Mouse (Mus musculus) CH12.LX (cell line): ENCODE data around the gene Cbx1. TPM values are rescaled to one million over a fixed set of nuclear protein-coding genes. Genes with fewer than 3 reads are reported as not detected.
A peak's percentile ranks its signal among the peaks of the same experiment; 100 is the strongest.

Experiments
- DNase-seq: peaks from one replicate; pipeline ENCODE4 v3.0.0-alpha.2; 2013; ENCODE audit errors: extremely low read depth
- H3K27ac ChIP-seq: 2 replicates; pipeline ENCODE4 v1.5.1; 2012; ENCODE audit warnings: low read depth, mild to moderate bottlenecking, control low read depth, moderate library complexity; ENCODE audit not compliant: insufficient read depth
- H3K27me3 ChIP-seq: replicated peaks from 2 replicates; pipeline ENCODE3; 2012; ENCODE audit warnings: inconsistent platforms
- H3K36me3 ChIP-seq, 2 experiments: replicated peaks in 1 of 2; 2 replicates each; pipeline versions ENCODE3 to v1.6.1; 2012; ENCODE audit warnings: inconsistent platforms in 1 of 2, low read length in 1 of 2, mild to moderate bottlenecking in 1 of 2, mixed read lengths in 1 of 2, moderate library complexity in 1 of 2; ENCODE audit not compliant: control insufficient read depth in 1 of 2, insufficient read depth in 1 of 2
- H3K4me1 ChIP-seq, 2 experiments: 2 replicates each; pipeline ENCODE4 v1.6.1; 2012; ENCODE audit warnings: inconsistent platforms in 1 of 2, moderate library complexity in 1 of 2; ENCODE audit not compliant: insufficient read depth in 2 of 2, control insufficient read depth in 1 of 2
- H3K4me2 ChIP-seq: 2 replicates; pipeline ENCODE4 v1.6.1; 2012; ENCODE audit warnings: low read depth, mild to moderate bottlenecking, control low read depth; ENCODE audit not compliant: poor library complexity, insufficient read depth, severe bottlenecking
- H3K4me3 ChIP-seq, 3 experiments: fragments of 150-350 bp in 1 of 3; sonication (generic) in 1 of 3; replicated peaks in 1 of 3; 2 replicates each; pipeline versions ENCODE3 to v1.5.1; 2011 to 2012; ENCODE audit warnings: low read depth in 2 of 3, low read length in 2 of 3, mild to moderate bottlenecking in 2 of 3, moderate library complexity in 2 of 3, control low read depth in 1 of 3, improper control_type of control experiment in 1 of 3, inconsistent platforms in 1 of 3, mixed read lengths in 1 of 3; ENCODE audit not compliant: poor library complexity in 1 of 3
- H3K79me2 ChIP-seq: replicated peaks from 2 replicates; pipeline ENCODE4 v1.6.1; 2012; ENCODE audit warnings: mild to moderate bottlenecking, moderate library complexity; ENCODE audit not compliant: control insufficient read depth, poor library complexity, insufficient read depth, severe bottlenecking; ENCODE audit errors: extremely low read depth
- H3K9ac ChIP-seq: 2 replicates; pipeline ENCODE4 v1.6.1; 2012; ENCODE audit warnings: low read depth, mild to moderate bottlenecking, control low read depth, moderate library complexity; ENCODE audit not compliant: insufficient read depth
- H3K9me3 ChIP-seq: replicated peaks from 2 replicates; pipeline ENCODE3; 2012; ENCODE audit warnings: low read length, inconsistent platforms, mixed read lengths
- CHD1 ChIP-seq: IDR thresholded peaks from 2 replicates; pipeline ENCODE4 v1.6.1; 2012; ENCODE audit warnings: low read depth, low read length, improper control_type of control experiment, inconsistent platforms
- GABPA ChIP-seq: IDR thresholded peaks from 2 replicates; pipeline ENCODE4 v1.6.1; 2012; ENCODE audit warnings: low read depth, low read length, improper control_type of control experiment, inconsistent platforms; ENCODE audit not compliant: insufficient replicate concordance
- JUN ChIP-seq: IDR thresholded peaks from 2 replicates; pipeline ENCODE4 v1.6.1; 2011; ENCODE audit warnings: low read depth, mild to moderate bottlenecking, low read length, improper control_type of control experiment, moderate library complexity; ENCODE audit not compliant: insufficient read depth
- KAT2A ChIP-seq: IDR thresholded peaks from 2 replicates; pipeline ENCODE4 v1.6.1; 2012; ENCODE audit warnings: low read length, improper control_type of control experiment, inconsistent platforms; ENCODE audit not compliant: insufficient replicate concordance
- MEF2A ChIP-seq: IDR thresholded peaks from 2 replicates; pipeline ENCODE4 v1.6.1; 2014; ENCODE audit warnings: low read depth, mild to moderate bottlenecking, inconsistent platforms, low read length, improper control_type of control experiment, borderline replicate concordance
- MXI1 ChIP-seq: IDR thresholded peaks from 2 replicates; pipeline ENCODE4 v1.6.1; 2011; ENCODE audit warnings: mild to moderate bottlenecking, low read depth, low read length, improper control_type of control experiment
- PAX5 ChIP-seq: IDR thresholded peaks from 2 replicates; pipeline ENCODE4 v1.6.1; 2012; ENCODE audit warnings: low read length, inconsistent platforms, mixed read lengths
- POLR2AphosphoS2 ChIP-seq: IDR thresholded peaks from 2 replicates; pipeline ENCODE4 v1.6.1; 2011; ENCODE audit warnings: low read depth, low read length, improper control_type of control experiment
- RCOR1 ChIP-seq: conservative IDR thresholded peaks from 2 replicates; pipeline ENCODE4 v1.6.1; 2012; ENCODE audit warnings: low read depth, mild to moderate bottlenecking, inconsistent platforms, low read length, improper control_type of control experiment
- SIN3A ChIP-seq: IDR thresholded peaks from 2 replicates; pipeline ENCODE4 v1.6.1; 2012; ENCODE audit warnings: low read length, improper control_type of control experiment, inconsistent platforms
- ZNF384 ChIP-seq: IDR thresholded peaks from 2 replicates; pipeline ENCODE4 v1.6.1; 2012; ENCODE audit warnings: low read depth, low read length, improper control_type of control experiment, inconsistent platforms
- dilution Hi-C: fragments of 300-500 bp; cut with MboI; formaldehyde crosslinking; loops from 2 replicates; pipeline ENCODE4 v1.14.3; 2020; ENCODE audit warnings: low sequenced_read_pairs; ENCODE audit not compliant: extremely low pct_unique_long_range_greater_than_20kb, extremely low pct_ligation_motif_present
- in situ Hi-C: fragments of 300-500 bp; cut with MboI; formaldehyde crosslinking; loops from 3 replicates; pipeline ENCODE4 v1.14.3; 2019; ENCODE audit warnings: low sequenced_read_pairs, low pct_ligation_motif_present, low pct_unique_long_range_greater_than_20kb, mixed read lengths
- polyA plus RNA-seq: library from polyadenylated mRNA; unstranded; fragments of >175 nt; gene quantifications from 2 replicates; pipeline ENCODE4 v1.2.1, GENCODE M21; 2012; ENCODE audit warnings: low read depth; ENCODE audit not compliant: insufficient read length
- total RNA-seq, 2 experiments: library from RNA; depleted of rRNA; stranded (reverse); fragments of 300-350 nt in 1 of 2; fragments of >200 nt in 1 of 2; gene quantifications; 2 replicates each; pipeline ENCODE4 v1.2.3; 2012 to 2014

Cbx1 gene
- total and polyA plus RNA-seq, 3 experiments, result 115 to 223 (median 144) TPM

GRCm38 (mm10) chr11:96826481-96826880 is 37.6 kb downstream of the Cbx1 start:
- dilution Hi-C loops, result no loop called here
- in situ Hi-C loops, result no loop called here
- DNase-seq, result no peak
- Histone ChIP-seq H3K9me3 (no peaks in the 10 kb centered on the region), H3K27ac (peak overlapping the region; percentile 25; the same call in 1 of the 2 replicates), H3K9ac (peak overlapping the region; percentile 94), H3K79me2 (peaks cover 62% of the 10 kb centered on the region), H3K36me3 (peaks cover 23 to 39% of the 10 kb centered on the region in 2 experiments), H3K27me3 (no peaks in the 10 kb centered on the region), H3K4me1 (peaks cover 10 to 53% of the 10 kb centered on the region in 2 experiments), H3K4me2 (peak overlapping the region; percentile 91), H3K4me3 (peak overlapping the region; percentile 4 to 79 (median 53))
- TF ChIP-seq JUN, result no peak

DNA sequence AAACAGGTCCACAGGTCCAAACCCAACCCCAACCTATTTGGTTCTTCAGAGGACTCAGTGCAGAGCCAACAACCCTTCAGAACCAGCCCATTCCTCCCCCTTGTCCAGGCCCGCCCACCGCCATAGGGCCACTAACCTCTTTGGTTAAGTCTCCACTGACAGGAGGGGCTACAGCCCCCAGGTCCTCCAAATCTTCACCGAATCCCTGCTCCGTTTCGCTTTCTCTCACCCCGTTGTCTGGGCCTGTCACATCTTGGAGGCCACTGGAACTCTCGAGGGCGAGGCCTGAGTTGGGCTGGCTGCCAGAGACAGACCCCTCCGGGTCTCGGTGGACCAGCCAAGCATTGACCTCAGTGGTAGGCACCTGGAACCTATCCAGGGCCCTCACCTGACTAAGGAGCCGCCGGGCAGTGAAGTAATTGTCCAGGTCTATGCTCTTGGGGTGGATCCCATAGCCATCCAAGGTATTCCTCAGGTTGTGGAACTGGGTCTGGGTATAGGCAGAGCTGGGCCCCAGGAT is 38.2 kb downstream of the Cbx1 start:
- peaks cover 12 to 54% of the 10 kb centered on the region in 2 experiments for H3K4me1 ChIP-seq
- in situ Hi-C loops, result no loop called here
- peak overlapping the region; percentile 94 for H3K9ac ChIP-seq

GRCm38 (mm10) chr11:96827917-96828316 is 39.0 kb downstream of the Cbx1 start:
- Histone ChIP-seq H3K4me3 (peak overlapping the region; percentile 53 to 79 (median 78)), H3K4me1 (peaks cover 13 to 61% of the 10 kb centered on the region in 2 experiments), H3K27me3 (no peaks in the 10 kb centered on the region), H3K79me2 (peaks cover 53% of the 10 kb centered on the region), H3K36me3 (peaks cover 16 to 32% of the 10 kb centered on the region in 2 experiments), H3K9me3 (no peaks in the 10 kb centered on the region), H3K9ac (peak overlapping the region; percentile 94), H3K27ac (peak overlapping the region; percentile 12; the same call in 1 of the 2 replicates), H3K4me2 (peak overlapping the region; percentile 91)
- no peak for DNase-seq
- in situ Hi-C loops (no loop called here), dilution Hi-C loops (no loop called here)
- TF ChIP-seq MXI1, result peak; percentile 30; the same call in 1 of the 2 replicates
- TF ChIP-seq KAT2A, result no peak
- TF ChIP-seq MEF2A, result no peak
- peak; percentile 36; the same call in 1 of the 2 replicates for TF ChIP-seq CHD1
- TF ChIP-seq POLR2AphosphoS2, result peak; percentile 29; the same call in 1 of the 2 replicates
- TF ChIP-seq RCOR1, result no peak
- peak; percentile 35 for TF ChIP-seq SIN3A

More for the DNA sequence above, 38.2 kb downstream of the Cbx1 start:
- Histone ChIP-seq H3K4me3 (peak overlapping the region; percentile 53 to 79 (median 78)), H3K79me2 (peaks cover 56% of the 10 kb centered on the region), H3K9me3 (no peaks in the 10 kb centered on the region), H3K4me2 (peak overlapping the region; percentile 91), H3K27me3 (no peaks in the 10 kb centered on the region), H3K27ac (peak overlapping the region; percentile 2; the same call in 1 of the 2 replicates), H3K36me3 (peaks cover 16 to 33% of the 10 kb centered on the region in 2 experiments)
- TF ChIP-seq PAX5 (no peak), GABPA (no peak), ZNF384 (no peak)
- no peak for DNase-seq
- dilution Hi-C loops, result no loop called here
